Mouse (Mus musculus) adrenal gland, adult 18-20 months (tissue): ENCODE results near the gene Cdkn2aipnl. TPM values are rescaled to one million over a fixed set of nuclear protein-coding genes. Genes with fewer than 3 reads are reported as not detected.

Source experiments
- DNase-seq, 2 experiments: peaks; one replicate each; pipeline ENCODE4 v3.0.0; 2021 to 2022; ENCODE audit warnings: low spot score in 2 of 2
- total RNA-seq, 2 experiments: library from RNA; stranded (reverse); gene quantifications; 1 replicate in 1 of 2; 2 replicates in 1 of 2; pipeline ENCODE4 v1.2.3; 2021

Gene Cdkn2aipnl
- total RNA-seq, 2 experiments from 2014 or later = 15.1 to 20.1 TPM

DNA sequence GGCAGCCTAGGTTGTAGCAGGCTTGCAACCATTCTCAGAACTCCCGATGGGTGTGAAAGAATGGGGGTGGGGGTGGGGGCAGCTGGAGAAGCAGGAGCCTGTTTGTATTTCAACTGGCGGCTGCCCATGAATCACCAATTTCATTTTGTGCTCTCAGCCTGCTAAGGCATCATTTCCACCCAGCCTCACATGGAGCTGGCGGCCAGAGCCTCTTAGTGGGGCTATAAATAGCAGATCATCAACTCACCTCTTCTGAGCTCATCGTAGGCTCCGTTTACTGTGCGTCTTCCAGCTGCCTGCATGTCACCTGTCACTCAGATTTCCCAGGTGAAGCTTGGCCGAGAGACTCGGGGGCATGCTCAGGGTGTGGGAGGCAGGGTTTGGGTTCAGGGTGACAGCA is 21.9 kb upstream of the Cdkn2aipnl start:
- no peak for DNase-seq

DNA sequence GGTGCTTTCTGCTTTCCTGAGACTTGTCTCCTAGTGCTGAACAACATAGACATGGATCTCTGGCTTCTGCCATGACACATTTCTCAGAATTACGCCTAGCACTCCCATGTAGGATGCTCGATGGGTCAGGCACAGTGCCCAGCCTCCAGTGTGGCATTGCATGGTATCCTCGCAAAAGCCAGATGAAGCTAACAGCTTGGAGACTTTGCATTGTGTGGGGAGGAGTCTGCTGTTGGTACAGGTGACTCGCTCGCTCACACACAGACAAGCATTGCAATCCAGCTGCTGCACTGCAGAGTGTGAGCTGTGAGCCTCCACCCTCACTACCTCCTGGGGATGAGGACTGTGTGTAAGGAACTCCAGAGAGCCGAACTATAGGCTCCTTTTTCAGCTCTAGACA is 21.3 kb upstream of the Cdkn2aipnl start:
- DNase-seq = no peak

DNA sequence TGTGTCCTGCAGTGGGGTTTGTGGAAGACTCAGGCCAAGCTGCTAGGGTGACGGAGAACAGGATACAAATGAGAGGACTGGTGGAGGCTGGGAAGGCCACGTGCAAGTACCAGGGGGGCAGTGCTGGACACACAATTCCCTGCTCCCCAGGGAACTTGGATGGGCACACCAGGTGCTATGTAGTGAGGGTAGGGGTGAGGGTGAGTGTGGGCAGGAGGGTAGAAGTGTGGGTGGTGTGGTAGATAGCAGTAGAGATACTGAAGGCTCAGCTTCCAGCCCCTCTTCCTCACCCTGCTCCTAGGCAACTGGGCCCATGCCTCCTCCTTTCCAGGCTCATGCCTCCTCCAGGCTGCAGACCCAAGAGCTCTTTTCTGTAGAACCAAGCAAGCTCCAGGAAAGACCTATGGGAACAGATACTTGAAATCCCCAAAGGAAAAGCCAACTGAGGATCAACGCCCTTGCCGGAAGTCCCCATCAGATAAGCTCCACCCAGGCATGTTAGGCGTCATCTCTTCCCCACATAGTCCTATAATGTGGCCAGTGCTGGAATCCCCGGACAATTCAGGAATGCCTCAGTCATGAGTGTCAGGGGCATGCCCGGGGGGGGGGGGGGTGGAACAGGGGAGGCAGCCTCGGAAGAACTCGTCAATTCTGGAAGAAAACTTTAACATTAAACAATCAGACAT is 18.2 kb upstream of the Cdkn2aipnl start:
- DNase-seq = no peak

DNA sequence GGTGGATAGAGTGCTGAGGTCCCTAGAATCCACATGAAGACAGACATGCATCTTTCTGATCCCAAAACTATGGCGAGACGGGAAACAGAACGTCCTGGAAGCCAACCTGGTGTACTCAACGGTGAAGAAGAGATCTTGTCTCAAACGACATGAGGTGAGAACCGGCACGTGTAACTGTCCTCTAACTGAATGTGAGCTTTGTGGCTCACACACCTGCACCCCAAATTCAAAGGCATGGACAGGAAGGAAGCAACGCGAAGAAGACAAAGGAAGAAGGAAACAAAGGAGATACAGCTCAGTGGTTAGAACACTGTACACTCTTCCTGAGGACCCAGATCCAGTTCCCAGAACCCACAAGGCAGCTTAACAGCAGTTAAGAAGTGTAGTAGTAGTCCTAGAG is 17.5 kb upstream of the Cdkn2aipnl start:
- no peak for DNase-seq

- DNase-seq = no peak
Measured at GRCm38 (mm10) chr11:51951861-51952420, 15.5 kb upstream of the Cdkn2aipnl start.

- no peak for DNase-seq
Measured at GRCm38 (mm10) chr11:51956112-51956511, 11.3 kb upstream of the Cdkn2aipnl start.

DNA sequence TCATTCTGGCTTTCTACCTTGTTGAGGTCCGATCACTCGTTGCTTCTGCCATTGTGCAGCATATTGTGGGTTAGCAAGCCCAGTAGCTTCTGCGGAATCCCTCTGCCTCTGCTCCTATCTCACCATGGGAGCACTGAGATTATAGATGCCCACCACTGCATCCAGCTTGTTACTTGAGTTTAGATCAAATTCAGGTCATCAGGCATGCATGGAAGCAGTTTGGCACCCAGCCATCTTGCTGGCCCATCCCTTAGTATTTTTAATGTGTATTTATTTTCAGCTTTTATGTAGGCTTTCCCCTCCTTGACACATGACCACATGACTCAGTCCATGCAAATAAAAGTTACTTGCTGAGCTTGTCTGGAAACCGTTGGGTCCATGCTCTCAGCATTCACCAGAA is 9.7 kb upstream of the Cdkn2aipnl start:
- DNase-seq = no peak

GRCm38 (mm10) chr11:51959511-51959910 is 8.0 kb upstream of the Cdkn2aipnl start:
- DNase-seq = no peak

GRCm38 (mm10) chr11:51960061-51960460 is 7.4 kb upstream of the Cdkn2aipnl start:
- no peak for DNase-seq

DNA sequence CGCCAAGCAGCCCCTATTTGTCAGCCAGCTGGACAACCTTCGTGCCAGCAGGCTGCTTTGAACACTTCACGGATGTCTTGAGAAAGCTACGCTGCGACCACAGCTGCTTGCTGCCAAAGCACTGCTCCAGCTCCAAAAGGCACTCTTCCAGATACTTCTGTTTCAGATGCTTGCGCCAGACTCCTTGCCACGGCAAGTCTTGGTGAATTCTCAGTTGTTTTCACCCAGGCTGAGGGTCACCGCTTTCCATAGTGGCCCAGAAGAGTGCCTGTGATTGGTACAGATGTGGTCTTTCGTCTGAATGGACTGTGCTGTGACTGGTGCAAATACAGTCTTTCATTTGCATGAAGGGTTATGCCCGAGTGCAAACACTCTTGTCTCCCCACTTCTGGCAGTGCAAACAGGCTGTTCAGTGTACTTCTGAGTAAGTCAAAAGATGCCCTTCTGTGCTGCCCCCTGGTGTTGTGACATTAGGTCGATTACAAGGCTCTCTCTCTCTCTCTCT is 6.4 kb upstream of the Cdkn2aipnl start:
- DNase-seq = no peak

DNA sequence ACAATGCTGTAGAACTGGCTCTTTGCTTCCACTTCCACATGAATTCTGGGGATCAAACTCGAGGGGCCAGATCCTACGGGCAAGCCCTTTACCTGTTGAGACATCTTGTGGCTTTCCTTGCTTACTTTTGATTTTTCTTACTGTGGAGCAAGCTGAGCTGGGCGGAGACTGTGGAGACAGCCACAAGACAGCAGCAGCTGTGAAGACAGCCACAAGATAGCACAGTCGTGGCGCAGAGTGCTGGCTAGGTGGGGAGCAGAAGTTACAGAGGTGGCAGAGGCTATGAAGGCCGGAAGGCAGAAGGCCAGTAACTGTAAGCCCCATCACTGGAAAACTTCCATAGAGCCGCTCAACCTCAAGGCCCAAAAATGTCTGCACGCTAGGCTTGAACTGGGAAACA is 5.7 kb upstream of the Cdkn2aipnl start:
- DNase-seq = no peak

DNA sequence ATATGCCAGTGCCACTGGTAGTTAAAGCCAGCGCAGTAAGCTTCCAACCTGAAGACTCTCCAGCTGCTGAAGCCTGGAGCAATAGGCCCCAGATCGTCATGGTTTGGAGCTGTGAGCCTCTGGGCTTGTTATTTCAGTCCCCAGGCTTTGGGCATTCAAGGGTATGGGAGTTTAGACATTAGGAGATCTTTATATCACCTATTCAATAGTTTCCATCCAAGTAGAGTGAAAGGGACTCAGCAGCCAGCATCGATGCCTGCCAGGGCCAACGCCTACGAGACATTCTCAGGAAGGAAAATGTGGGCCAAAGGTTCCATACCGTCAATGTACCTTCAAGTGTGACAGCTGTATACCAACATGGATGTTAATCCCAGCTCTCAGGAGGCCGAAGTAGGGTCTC is 5.2 kb upstream of the Cdkn2aipnl start:
- no peak for DNase-seq

GRCm38 (mm10) chr11:51966651-51967050 is 810 bp upstream of the Cdkn2aipnl start:
- DNase-seq = no peak

- DNase-seq = no peak
Measured at GRCm38 (mm10) chr11:51968896-51969295, 1.4 kb downstream of the Cdkn2aipnl start.

- no peak for DNase-seq
Measured at GRCm38 (mm10) chr11:51969511-51969910, 2.0 kb downstream of the Cdkn2aipnl start.

- DNase-seq = no peak
Measured at GRCm38 (mm10) chr11:51971644-51972043, 4.2 kb downstream of the Cdkn2aipnl start.

DNA sequence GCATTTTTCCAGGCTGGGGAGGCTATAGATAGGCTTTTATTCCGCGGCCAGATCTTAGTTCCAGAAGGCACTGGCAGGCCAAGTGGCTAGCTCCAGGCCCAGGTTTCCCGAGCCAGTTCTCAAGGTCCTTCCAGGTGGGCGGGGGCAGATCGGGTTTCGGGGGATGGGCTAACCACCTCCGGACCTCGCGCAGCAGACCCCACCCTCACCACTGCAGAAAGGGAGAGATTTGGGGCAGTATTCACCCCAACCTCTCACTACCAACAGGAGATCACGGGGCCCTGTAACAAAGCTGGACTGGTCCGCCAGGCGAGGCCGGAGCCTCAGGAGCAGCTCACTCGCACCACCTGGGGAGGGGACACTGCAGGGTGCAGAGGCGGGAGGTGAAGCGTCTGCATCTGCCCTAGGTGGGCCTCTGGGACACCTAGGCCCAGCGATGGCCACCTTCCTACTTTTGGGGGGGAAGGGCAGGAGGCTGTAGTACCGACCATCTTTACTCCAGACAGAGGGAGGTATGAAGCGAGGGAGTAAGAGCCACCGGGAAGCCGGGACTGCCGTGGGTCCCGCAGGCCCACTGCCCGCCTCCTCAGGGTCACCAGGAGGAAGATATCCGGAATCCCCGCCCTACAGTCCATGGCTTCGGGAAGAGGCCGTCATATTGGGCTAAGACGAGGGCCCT is 32.3 kb downstream of the Cdkn2aipnl start:
- peak; percentile 48 to 53 for DNase-seq

GRCm38 (mm10) chr11:52000290-52000962 is 33.0 kb downstream of the Cdkn2aipnl start, which contains the start of gene Ube2b:
Ube2b (minus strand) TSS chr11:52000762.
- DNase-seq = peak; percentile 90 to 92

- no peak for DNase-seq
Measured at GRCm38 (mm10) chr11:52001341-52001740, 33.9 kb downstream of the Cdkn2aipnl start.

GRCm38 (mm10) chr11:52001861-52002260 is 34.4 kb downstream of the Cdkn2aipnl start:
- no peak for DNase-seq

DNA sequence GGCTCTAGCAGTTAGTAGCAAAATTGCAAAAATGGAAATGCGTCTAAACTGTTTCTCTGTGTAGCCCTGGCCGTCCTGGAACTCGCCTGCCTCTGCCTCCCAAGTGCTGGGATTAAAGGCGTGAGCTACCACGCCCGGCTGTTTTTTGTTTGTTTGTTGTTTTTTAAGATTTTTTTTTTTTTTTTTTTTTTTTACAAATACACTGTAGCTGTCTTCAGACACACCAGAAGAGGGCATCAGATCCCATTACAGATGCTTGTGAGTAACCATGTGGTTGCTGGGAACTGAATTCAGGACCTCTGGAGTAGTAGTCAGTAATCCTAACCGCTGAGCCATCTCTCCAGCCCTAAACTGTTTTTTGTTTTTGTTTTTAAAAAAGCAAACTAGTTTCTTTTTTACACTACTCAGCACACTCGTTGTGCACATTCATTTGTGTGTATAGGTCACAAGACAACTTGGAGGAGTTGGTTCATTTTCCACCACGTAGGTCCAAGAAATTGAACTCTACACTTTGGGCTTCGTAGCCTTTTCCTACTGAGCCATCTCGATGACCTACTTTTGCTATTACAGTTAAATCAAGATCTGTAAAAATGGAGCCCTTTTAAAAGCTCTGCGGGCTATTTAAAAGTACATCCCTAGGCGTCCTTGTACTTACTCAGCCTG is 35.5 kb downstream of the Cdkn2aipnl start:
- no peak for DNase-seq
